Mouse (Mus musculus) heart, embryonic 13.5 days (tissue): Measurements from ENCODE around the gene Gm42372. TPM values are rescaled to one million over a fixed set of nuclear protein-coding genes. Genes with fewer than 3 reads are reported as not detected.

Source experiments
- ATAC-seq: fragments of 200-750 bp; cut with Nextera tagmentation; 2 replicates; pipeline ENCODE4 v1.8.0; 2017; ENCODE audit warnings: moderate TSS enrichment; ENCODE audit not compliant: insufficient number of reproducible peaks, low FRiP score, low TSS enrichment; ENCODE audit errors: extremely low read depth
- H3K27ac ChIP-seq: fragments of 300-500 bp; sonication (generic); replicated peaks from 2 replicates; pipeline ENCODE4 v1.5.1; 2015; ENCODE audit warnings: moderate library complexity, mild to moderate bottlenecking, inconsistent platforms
- H3K27me3 ChIP-seq: fragments of 300-500 bp; sonication (generic); replicated peaks from 2 replicates; pipeline ENCODE4 v1.6.1; 2015; ENCODE audit warnings: mild to moderate bottlenecking, inconsistent platforms
- H3K36me3 ChIP-seq: fragments of 300-500 bp; sonication (generic); 2 replicates; pipeline ENCODE4 v1.6.1; 2015; ENCODE audit warnings: mild to moderate bottlenecking, inconsistent platforms
- H3K4me1 ChIP-seq: fragments of 300-500 bp; sonication (generic); 2 replicates; pipeline ENCODE4 v1.6.1; 2015; ENCODE audit warnings: inconsistent platforms
- H3K4me2 ChIP-seq: fragments of 300-500 bp; sonication (generic); 2 replicates; pipeline ENCODE4 v1.6.1; 2015; ENCODE audit warnings: inconsistent platforms, mild to moderate bottlenecking, moderate library complexity
- H3K4me3 ChIP-seq: fragments of 300-500 bp; sonication (generic); 2 replicates; pipeline ENCODE4 v1.5.1; 2015; ENCODE audit warnings: moderate library complexity, mild to moderate bottlenecking, inconsistent platforms
- H3K9ac ChIP-seq: fragments of 300-500 bp; sonication (generic); 2 replicates; pipeline ENCODE4 v1.6.1; 2015; ENCODE audit warnings: inconsistent platforms, mild to moderate bottlenecking, moderate library complexity
- H3K9me3 ChIP-seq: fragments of 300-500 bp; sonication (generic); 2 replicates; pipeline ENCODE4 v1.6.1; 2016; ENCODE audit warnings: inconsistent platforms
- WGBS: fragments of 180-500 bp; shearing (Covaris S2); methylation state at CpG from one replicate; pipeline ENCODE4 v1.1.7; 2015; ENCODE audit warnings: mixed read lengths; 5-methylcytosine and 5-hydroxymethylcytosine counted together
- polyA plus RNA-seq: library from polyadenylated mRNA; unstranded; fragments of >200 nt; fragmentation: Nextera tagmentation; extraction: Ambion mirVana; gene quantifications from 2 replicates; pipeline ENCODE4 v1.2.1, GENCODE M21; 2015

The Gm42372 gene
- polyA plus RNA-seq, 1 experiment from 2014 or later = 0.09 TPM

- H3K27ac ChIP-seq = peak overlapping the region; percentile 88
- H3K27me3 ChIP-seq = no peaks in the 10 kb centered on the region
- peak overlapping the region; percentile 89 for H3K4me2 ChIP-seq
- peak overlapping the region; percentile 90 for H3K4me3 ChIP-seq
- peak overlapping the region; percentile 92 for H3K9ac ChIP-seq
- peaks cover 55% of the 10 kb centered on the region for H3K4me1 ChIP-seq
- no peaks in the 10 kb centered on the region for H3K9me3 ChIP-seq
- WGBS = 3% methylated on average over 24 of the region's 24 CpGs
- ATAC-seq = peak; percentile 65; the same call in 1 of the 2 replicates
- peaks cover 38% of the 10 kb centered on the region for H3K36me3 ChIP-seq
Observed at GRCm38 (mm10) chr7:17026710-17027587, 44.1 kb downstream of the Gm42372 start.

GRCm38 (mm10) chr7:17027588-17028343 lies 44.9 kb downstream of the Gm42372 start, which contains the start of gene Ppp5c:
TSS of gene Ppp5c (minus strand) at chr7:17027924.
- H3K4me1 ChIP-seq = peaks cover 47% of the 10 kb centered on the region
- H3K36me3 ChIP-seq = peaks cover 38% of the 10 kb centered on the region
- peak within 1 kb of the TSS; percentile 89 for H3K4me2 ChIP-seq
- peak; percentile 72 for ATAC-seq
- H3K9ac ChIP-seq = peak within 1 kb of the TSS; percentile 92
- WGBS = under 1% methylated on average over 57 of the region's 58 CpGs
- no peaks in the 10 kb centered on the region for H3K9me3 ChIP-seq
- peak within 1 kb of the TSS; percentile 88 for H3K27ac ChIP-seq
- peak within 1 kb of the TSS; percentile 90 for H3K4me3 ChIP-seq
- no peaks in the 10 kb centered on the region for H3K27me3 ChIP-seq

- H3K27ac ChIP-seq = peak overlapping the region; percentile 24; the same call in 1 of the 2 replicates
- H3K27me3 ChIP-seq = no peaks in the 10 kb centered on the region
- peaks cover 36% of the 10 kb centered on the region for H3K4me1 ChIP-seq
- peaks cover 44% of the 10 kb centered on the region for H3K36me3 ChIP-seq
- H3K9ac ChIP-seq = no peak overlapping the region
- no peak for ATAC-seq
- H3K4me2 ChIP-seq = no peak overlapping the region
- no peak overlapping the region for H3K4me3 ChIP-seq
- WGBS = 75% methylated on average over 7 of the region's 7 CpGs
- H3K9me3 ChIP-seq = no peaks in the 10 kb centered on the region
Observed at GRCm38 (mm10) chr7:17028923-17029322, 46.0 kb downstream of the Gm42372 start.

GRCm38 (mm10) chr7:17030239-17030638 lies 47.4 kb downstream of the Gm42372 start:
- H3K27ac ChIP-seq = no peak overlapping the region
- no peaks in the 10 kb centered on the region for H3K9me3 ChIP-seq
- peaks cover 22% of the 10 kb centered on the region for H3K4me1 ChIP-seq
- WGBS = 68% methylated on average over 7 of the region's 7 CpGs
- ATAC-seq = no peak
- H3K4me2 ChIP-seq = no peak overlapping the region
- peaks cover 50% of the 10 kb centered on the region for H3K36me3 ChIP-seq
- no peak overlapping the region for H3K4me3 ChIP-seq
- H3K9ac ChIP-seq = no peak overlapping the region
- no peaks in the 10 kb centered on the region for H3K27me3 ChIP-seq

Other genes with a start within 250 kb of the Gm42372 start
- gene Ap2s1, start 244.7 kb upstream of the Gm42372 start, polyA plus RNA-seq = 210 and 235 TPM in 2 replicates
- 35.2 and 37.8 TPM in 2 replicates for gene Slc1a5, start 201.7 kb upstream of the Gm42372 start, polyA plus RNA-seq
- gene Strn4, start 167.2 kb upstream of the Gm42372 start, polyA plus RNA-seq = 81.1 and 82.5 TPM in 2 replicates
- 31.9 and 33.3 TPM in 2 replicates for gene Fkrp, start 166.4 kb upstream of the Gm42372 start, polyA plus RNA-seq
- 9.6 and 11.1 TPM in 2 replicates for gene Prkd2, start 140.2 kb upstream of the Gm42372 start, polyA plus RNA-seq
- 4.6 and 4.7 TPM in 2 replicates for gene Dact3, start 107.8 kb upstream of the Gm42372 start, polyA plus RNA-seq
- 4.5 and 4.9 TPM in 2 replicates for gene Gng8, start 91.3 kb upstream of the Gm42372 start, polyA plus RNA-seq
- gene Ptgir, start 76.6 kb upstream of the Gm42372 start, polyA plus RNA-seq = 0.32 and 0.59 TPM in 2 replicates
- gene Calm3, start 59.0 kb upstream of the Gm42372 start, polyA plus RNA-seq = 85.5 and 101 TPM in 2 replicates
- 4.0 and 4.1 TPM in 2 replicates for gene Pnmal2, start 38.4 kb upstream of the Gm42372 start, polyA plus RNA-seq
- 0.11 and 0.15 TPM in 2 replicates for gene Pnmal1, start 23.4 kb upstream of the Gm42372 start, polyA plus RNA-seq
- gene Ccdc8, start 9.6 kb downstream of the Gm42372 start, polyA plus RNA-seq = 25.5 and 25.8 TPM in 2 replicates
- gene Ppp5c, start 44.8 kb downstream of the Gm42372 start, polyA plus RNA-seq = 82.3 and 94.0 TPM in 2 replicates
- gene Hif3a, start 79.3 kb downstream of the Gm42372 start, polyA plus RNA-seq = 26.7 and 26.8 TPM in 2 replicates
- gene Psg16, start 91.0 kb downstream of the Gm42372 start, polyA plus RNA-seq = 0.10 TPM in 1 of 2 replicates, not detected in the other
- gene Ceacam3, start 167.2 kb downstream of the Gm42372 start, polyA plus RNA-seq = not detected in 2 replicates
- not detected in 2 replicates for gene Psg29, start 220.4 kb downstream of the Gm42372 start, polyA plus RNA-seq